Mouse (Mus musculus) CH12.LX (cell line): ENCODE measurements around the gene Tcl1. TPM values are rescaled to one million over a fixed set of nuclear protein-coding genes. Genes with fewer than 3 reads are reported as not detected.
"Not testable (repeated sequence)": the region's sequence is repeated elsewhere in the genome, so short reads cannot be mapped to it uniquely, and the experiment has no call there.

Source experiments
- DNase-seq: peaks from one replicate; pipeline ENCODE4 v3.0.0-alpha.2; 2013; ENCODE audit errors: extremely low read depth
- H3K27ac ChIP-seq: 2 replicates; pipeline ENCODE4 v1.5.1; 2012; ENCODE audit warnings: low read depth, mild to moderate bottlenecking, control low read depth, moderate library complexity; ENCODE audit not compliant: insufficient read depth
- H3K27me3 ChIP-seq: replicated peaks from 2 replicates; pipeline ENCODE3; 2012; ENCODE audit warnings: inconsistent platforms
- H3K36me3 ChIP-seq, 2 experiments: replicated peaks in 1 of 2; 2 replicates each; pipeline versions ENCODE3 to v1.6.1; 2012; ENCODE audit warnings: inconsistent platforms in 1 of 2, low read length in 1 of 2, mild to moderate bottlenecking in 1 of 2, mixed read lengths in 1 of 2, moderate library complexity in 1 of 2; ENCODE audit not compliant: control insufficient read depth in 1 of 2, insufficient read depth in 1 of 2
- H3K4me1 ChIP-seq, 2 experiments: 2 replicates each; pipeline ENCODE4 v1.6.1; 2012; ENCODE audit warnings: inconsistent platforms in 1 of 2, moderate library complexity in 1 of 2; ENCODE audit not compliant: insufficient read depth in 2 of 2, control insufficient read depth in 1 of 2
- H3K4me2 ChIP-seq: 2 replicates; pipeline ENCODE4 v1.6.1; 2012; ENCODE audit warnings: low read depth, mild to moderate bottlenecking, control low read depth; ENCODE audit not compliant: poor library complexity, insufficient read depth, severe bottlenecking
- H3K4me3 ChIP-seq, 3 experiments: fragments of 150-350 bp in 1 of 3; sonication (generic) in 1 of 3; replicated peaks in 1 of 3; 2 replicates each; pipeline versions ENCODE3 to v1.5.1; 2011 to 2012; ENCODE audit warnings: low read depth in 2 of 3, low read length in 2 of 3, mild to moderate bottlenecking in 2 of 3, moderate library complexity in 2 of 3, control low read depth in 1 of 3, improper control_type of control experiment in 1 of 3, inconsistent platforms in 1 of 3, mixed read lengths in 1 of 3; ENCODE audit not compliant: poor library complexity in 1 of 3
- H3K79me2 ChIP-seq: replicated peaks from 2 replicates; pipeline ENCODE4 v1.6.1; 2012; ENCODE audit warnings: mild to moderate bottlenecking, moderate library complexity; ENCODE audit not compliant: control insufficient read depth, poor library complexity, insufficient read depth, severe bottlenecking; ENCODE audit errors: extremely low read depth
- H3K9ac ChIP-seq: 2 replicates; pipeline ENCODE4 v1.6.1; 2012; ENCODE audit warnings: low read depth, mild to moderate bottlenecking, control low read depth, moderate library complexity; ENCODE audit not compliant: insufficient read depth
- H3K9me3 ChIP-seq: replicated peaks from 2 replicates; pipeline ENCODE3; 2012; ENCODE audit warnings: low read length, inconsistent platforms, mixed read lengths
- BHLHE40 ChIP-seq: IDR thresholded peaks from 2 replicates; pipeline ENCODE4 v1.6.1; 2011; ENCODE audit warnings: mild to moderate bottlenecking, low read depth, low read length, improper control_type of control experiment
- CHD1 ChIP-seq: IDR thresholded peaks from 2 replicates; pipeline ENCODE4 v1.6.1; 2012; ENCODE audit warnings: low read depth, low read length, improper control_type of control experiment, inconsistent platforms
- CTCF ChIP-seq, 2 experiments: IDR thresholded peaks in 1 of 2; conservative IDR thresholded peaks in 1 of 2; 2 replicates each; pipeline ENCODE4 v1.5.1; 2011 to 2012; ENCODE audit warnings: low read depth in 2 of 2, low read length in 2 of 2, improper control_type of control experiment in 1 of 2, inconsistent platforms in 1 of 2, mild to moderate bottlenecking in 1 of 2, moderate library complexity in 1 of 2
- E2F4 ChIP-seq: IDR thresholded peaks from 2 replicates; pipeline ENCODE4 v1.6.1; 2011; ENCODE audit warnings: low read depth, low read length, improper control_type of control experiment; ENCODE audit not compliant: insufficient replicate concordance
- ELF1 ChIP-seq: IDR thresholded peaks from 2 replicates; pipeline ENCODE4 v1.6.1; 2014; ENCODE audit warnings: low read depth, mild to moderate bottlenecking, inconsistent platforms, low read length, improper control_type of control experiment
- HCFC1 ChIP-seq: IDR thresholded peaks from 2 replicates; pipeline ENCODE4 v1.6.1; 2012; ENCODE audit warnings: low read depth, mild to moderate bottlenecking, inconsistent platforms, low read length, improper control_type of control experiment
- JUN ChIP-seq: IDR thresholded peaks from 2 replicates; pipeline ENCODE4 v1.6.1; 2011; ENCODE audit warnings: low read depth, mild to moderate bottlenecking, low read length, improper control_type of control experiment, moderate library complexity; ENCODE audit not compliant: insufficient read depth
- JUND ChIP-seq: conservative IDR thresholded peaks from 2 replicates; pipeline ENCODE4 v1.6.1; 2011; ENCODE audit warnings: low read depth, low read length, improper control_type of control experiment
- KAT2A ChIP-seq: IDR thresholded peaks from 2 replicates; pipeline ENCODE4 v1.6.1; 2012; ENCODE audit warnings: low read length, improper control_type of control experiment, inconsistent platforms; ENCODE audit not compliant: insufficient replicate concordance
- MAFK ChIP-seq: IDR thresholded peaks from 2 replicates; pipeline ENCODE4 v1.6.1; 2011; ENCODE audit warnings: low read length, improper control_type of control experiment; ENCODE audit not compliant: insufficient replicate concordance
- MAX ChIP-seq: IDR thresholded peaks from 2 replicates; pipeline ENCODE4 v1.6.1; 2011; ENCODE audit warnings: low read length, improper control_type of control experiment
- MXI1 ChIP-seq: IDR thresholded peaks from 2 replicates; pipeline ENCODE4 v1.6.1; 2011; ENCODE audit warnings: mild to moderate bottlenecking, low read depth, low read length, improper control_type of control experiment
- NELFE ChIP-seq: IDR thresholded peaks from 2 replicates; pipeline ENCODE4 v1.6.1; 2011; ENCODE audit warnings: low read depth, low read length, improper control_type of control experiment
- NRF1 ChIP-seq: IDR thresholded peaks from 2 replicates; pipeline ENCODE4 v1.6.1; 2014; ENCODE audit warnings: low read depth, mild to moderate bottlenecking, inconsistent platforms, low read length, improper control_type of control experiment, moderate library complexity
- PAX5 ChIP-seq: IDR thresholded peaks from 2 replicates; pipeline ENCODE4 v1.6.1; 2012; ENCODE audit warnings: low read length, inconsistent platforms, mixed read lengths
- POLR2A ChIP-seq: IDR thresholded peaks from 2 replicates; pipeline ENCODE4 v1.6.1; 2011; ENCODE audit warnings: low read depth, mild to moderate bottlenecking, improper control_type of control experiment, low read length
- POLR2AphosphoS2 ChIP-seq: IDR thresholded peaks from 2 replicates; pipeline ENCODE4 v1.6.1; 2011; ENCODE audit warnings: low read depth, low read length, improper control_type of control experiment
- RAD21 ChIP-seq: IDR thresholded peaks from 2 replicates; pipeline ENCODE4 v1.6.1; 2011; ENCODE audit warnings: low read depth, mild to moderate bottlenecking, low read length, improper control_type of control experiment, moderate library complexity
- SIN3A ChIP-seq: IDR thresholded peaks from 2 replicates; pipeline ENCODE4 v1.6.1; 2012; ENCODE audit warnings: low read length, improper control_type of control experiment, inconsistent platforms
- UBTF ChIP-seq: IDR thresholded peaks from 2 replicates; pipeline ENCODE4 v1.6.1; 2012; ENCODE audit warnings: low read depth, mild to moderate bottlenecking, inconsistent platforms, low read length, improper control_type of control experiment, moderate library complexity
- USF1 ChIP-seq: IDR thresholded peaks from 2 replicates; pipeline ENCODE4 v1.6.1; 2014; ENCODE audit warnings: low read depth, mild to moderate bottlenecking, inconsistent platforms, low read length, improper control_type of control experiment
- ZC3H11A ChIP-seq: IDR thresholded peaks from 2 replicates; pipeline ENCODE4 v1.6.1; 2012; ENCODE audit warnings: low read depth, mild to moderate bottlenecking, inconsistent platforms, low read length, improper control_type of control experiment
- ZKSCAN1 ChIP-seq: IDR thresholded peaks from 2 replicates; pipeline ENCODE4 v1.6.1; 2012; ENCODE audit warnings: low read depth, inconsistent platforms, low read length, improper control_type of control experiment, borderline replicate concordance
- ZMIZ1 ChIP-seq: IDR thresholded peaks from 2 replicates; pipeline ENCODE4 v1.6.1; 2012; ENCODE audit warnings: low read depth, mild to moderate bottlenecking, inconsistent platforms, low read length, improper control_type of control experiment
- ZNF384 ChIP-seq: IDR thresholded peaks from 2 replicates; pipeline ENCODE4 v1.6.1; 2012; ENCODE audit warnings: low read depth, low read length, improper control_type of control experiment, inconsistent platforms
- dilution Hi-C: fragments of 300-500 bp; cut with MboI; formaldehyde crosslinking; loops from 2 replicates; pipeline ENCODE4 v1.14.3; 2020; ENCODE audit warnings: low sequenced_read_pairs; ENCODE audit not compliant: extremely low pct_unique_long_range_greater_than_20kb, extremely low pct_ligation_motif_present
- in situ Hi-C: fragments of 300-500 bp; cut with MboI; formaldehyde crosslinking; loops from 3 replicates; pipeline ENCODE4 v1.14.3; 2019; ENCODE audit warnings: low sequenced_read_pairs, low pct_ligation_motif_present, low pct_unique_long_range_greater_than_20kb, mixed read lengths
- polyA plus RNA-seq: library from polyadenylated mRNA; unstranded; fragments of >175 nt; gene quantifications from 2 replicates; pipeline ENCODE4 v1.2.1, GENCODE M21; 2012; ENCODE audit warnings: low read depth; ENCODE audit not compliant: insufficient read length
- total RNA-seq, 2 experiments: library from RNA; depleted of rRNA; stranded (reverse); fragments of 300-350 nt in 1 of 2; fragments of >200 nt in 1 of 2; gene quantifications; 2 replicates each; pipeline ENCODE4 v1.2.3; 2012 to 2014

Gene Tcl1
- total and polyA plus RNA-seq, 3 experiments, result not detected

DNA sequence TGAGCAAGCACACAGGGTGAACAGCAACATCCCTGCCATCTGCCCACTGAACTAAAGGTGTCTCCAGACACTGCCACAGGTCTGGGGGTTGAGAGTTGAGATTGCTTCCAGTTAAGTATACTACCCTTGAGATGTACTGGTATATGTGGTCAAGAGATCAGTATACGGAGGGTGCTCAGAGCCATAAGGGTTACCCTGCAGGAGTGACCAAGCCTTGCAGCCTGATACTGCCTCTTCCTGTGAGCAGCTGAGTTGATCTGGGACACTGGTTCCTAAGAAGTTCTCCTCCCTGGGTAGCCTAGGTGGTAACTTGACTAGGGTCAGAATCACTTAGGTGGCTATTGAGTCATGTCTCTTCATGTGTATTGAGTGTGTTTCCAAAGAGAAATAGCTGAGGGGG, 14.2 kb downstream of the Tcl1 start:
- in situ Hi-C loops, result no loop called here

DNA sequence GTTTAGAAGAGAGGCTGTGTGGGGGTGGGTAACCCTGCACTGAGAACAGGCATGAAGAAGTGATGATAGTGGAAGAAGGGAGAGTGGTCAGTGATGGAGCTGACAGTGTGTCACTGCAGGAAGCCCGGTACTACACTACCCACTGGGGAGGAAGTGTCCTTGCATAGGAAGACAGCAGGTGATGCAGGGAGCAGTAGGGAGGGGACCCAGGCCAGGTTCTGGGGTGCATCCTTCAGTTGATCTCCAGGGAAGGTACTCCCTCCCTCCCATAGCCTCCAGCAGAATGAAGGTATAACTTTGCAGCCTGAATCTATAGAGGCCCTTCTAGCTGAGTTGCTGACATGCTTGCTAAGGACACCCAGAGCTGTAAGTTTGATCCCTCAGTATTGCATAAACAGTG, 15.5 kb downstream of the Tcl1 start:
- DNase-seq, result no peak
- Histone ChIP-seq H3K4me1 (no peaks in the 10 kb centered on the region), H3K27me3 (peaks cover 62% of the 10 kb centered on the region), H3K4me2 (no peak overlapping the region), H3K9ac (no peak overlapping the region)
- TF ChIP-seq PAX5 (no peak), CTCF (conservative IDR thresholded peaks at IDR 0.05 in 1 of 2, IDR thresholded peaks at IDR 0.05 in 1 of 2; ENCODE audit: low read depth in 2 of 2, low read length in 2 of 2) (no peak), MXI1 (no peak), HCFC1 (no peak), USF1 (no peak), ZMIZ1 (no peak), POLR2A (no peak), MAFK (no peak), RAD21 (no peak), ELF1 (no peak), ZKSCAN1 (no peak)
- TF ChIP-seq, all 38 proteins: peak for 0
- Histone ChIP-seq H3K27ac (no peak overlapping the region), H3K79me2 (no peaks in the 10 kb centered on the region), H3K36me3 (no peaks in the 10 kb centered on the region), H3K9me3 (no peaks in the 10 kb centered on the region), H3K4me3 (no peak overlapping the region)
- in situ Hi-C loops, result no loop called here
- dilution Hi-C loops, result no loop called here

More for the DNA sequence above, 14.2 kb downstream of the Tcl1 start:
- no peaks in the 10 kb centered on the region for H3K36me3 ChIP-seq
- H3K4me1 ChIP-seq, result no peaks in the 10 kb centered on the region
- H3K27me3 ChIP-seq, result peaks cover 72% of the 10 kb centered on the region
- no peak overlapping the region for H3K4me3 ChIP-seq
- H3K9ac ChIP-seq, result no peak overlapping the region
- no peak overlapping the region for H3K4me2 ChIP-seq
- H3K27ac ChIP-seq, result no peak overlapping the region
- H3K79me2 ChIP-seq, result no peaks in the 10 kb centered on the region
- dilution Hi-C loops, result no loop called here
- TF ChIP-seq SIN3A, result no peak
- TF ChIP-seq KAT2A, result no peak
- no peak for TF ChIP-seq POLR2AphosphoS2
- no peak for TF ChIP-seq JUN
- TF ChIP-seq NELFE, result no peak
- TF ChIP-seq ELF1, result no peak
- TF ChIP-seq JUND, result no peak
- no peak for TF ChIP-seq USF1
- no peak for TF ChIP-seq NRF1
- no peak for TF ChIP-seq ZC3H11A
- TF ChIP-seq E2F4, result no peak
- no peak for TF ChIP-seq ZNF384
- TF ChIP-seq HCFC1, result no peak
- TF ChIP-seq MAX, result no peak
- TF ChIP-seq BHLHE40, result no peak
- no peak for TF ChIP-seq UBTF
- no peak for TF ChIP-seq CHD1
- no peak for TF ChIP-seq RAD21
- DNase-seq, result no peak
- H3K9me3 ChIP-seq, result no peaks in the 10 kb centered on the region

DNA sequence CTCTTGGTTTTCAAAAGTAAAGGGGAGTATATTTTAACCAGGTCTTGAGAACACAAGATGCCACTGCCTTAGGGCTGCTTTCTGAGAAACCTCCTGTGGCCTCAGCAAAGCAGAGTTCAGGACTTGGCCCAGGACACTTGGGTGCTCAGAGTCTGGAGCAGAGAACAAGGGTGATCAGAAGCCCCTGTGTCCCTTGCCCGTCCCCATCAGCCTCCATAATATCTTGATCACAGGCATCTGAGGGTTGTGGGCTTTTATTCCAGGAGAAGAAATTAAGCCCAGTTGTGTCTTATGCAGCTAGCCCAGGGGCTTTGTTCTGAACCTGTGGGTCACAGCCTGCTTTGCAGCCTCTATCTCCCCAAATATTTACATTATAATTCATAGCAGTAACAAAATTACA, 20.9 kb downstream of the Tcl1 start, which contains the start of gene Tcl1b4:
Tcl1b4 (plus strand) TSS at position 301 of the 400 bp plus-strand sequence.
- H3K27ac ChIP-seq, H3K79me2 ChIP-seq, H3K4me3 ChIP-seq, H3K9ac ChIP-seq, dilution Hi-C loops, H3K4me1 ChIP-seq, DNase-seq, H3K4me2 ChIP-seq, H3K36me3 ChIP-seq, H3K9me3 ChIP-seq, in situ Hi-C loops: not testable (repeated sequence)
- H3K27me3 ChIP-seq, result peaks cover 24% of the 10 kb centered on the region
